Mouse (Mus musculus): Measurements from ENCODE around the gene 1700001L19Rik.
"Not testable (repeated sequence)": the region's sequence is repeated elsewhere in the genome, so short reads cannot be mapped to it uniquely, and the experiment has no call there.

Gene 1700001L19Rik

DNA sequence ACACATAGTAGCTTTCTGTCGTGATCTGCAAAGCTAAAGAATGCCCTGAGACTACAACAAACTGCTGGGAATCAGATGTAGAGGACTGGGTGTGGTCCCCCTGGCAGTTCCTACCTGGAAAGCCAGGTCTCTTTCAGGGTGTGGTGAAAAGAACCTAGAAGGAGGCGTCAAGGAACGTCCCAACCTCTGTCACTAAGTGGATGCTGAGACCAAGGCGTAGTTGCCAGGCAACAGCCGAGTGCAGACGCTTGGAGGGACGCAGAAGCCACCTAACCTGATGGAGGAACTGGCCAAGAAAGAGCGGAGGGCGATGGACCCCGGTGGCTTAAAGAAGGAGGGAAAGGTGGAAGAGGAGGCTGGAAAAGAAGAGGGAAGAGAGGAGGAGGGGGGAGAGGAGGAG is at the start of gene 1700001L19Rik:
Gene 1700001L19Rik, plus strand, starts transcription at position 223 of the 400 bp plus-strand sequence.
- DNase-seq, result no peak

DNA sequence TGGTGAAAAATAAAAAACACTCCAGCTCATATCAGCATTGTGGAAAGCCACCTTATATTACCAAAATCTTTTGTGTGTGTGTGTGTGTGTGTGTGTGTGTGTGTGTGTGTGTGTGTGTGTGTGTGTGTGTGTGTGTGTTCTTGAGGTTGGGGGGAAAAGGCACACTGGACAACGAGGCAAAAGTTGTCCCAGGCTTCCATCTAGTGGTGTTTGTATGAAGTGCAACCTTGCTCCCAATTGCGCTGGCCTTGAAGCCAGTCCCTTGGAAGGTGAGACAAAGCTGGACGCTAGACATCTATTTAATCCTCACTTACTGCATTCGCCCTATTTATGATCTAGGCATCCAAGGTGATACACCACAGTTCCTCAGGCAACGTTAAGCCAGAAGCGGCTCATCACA is 43.8 kb upstream of the 1700001L19Rik start:
- DNase-seq, result not testable (repeated sequence)

DNA sequence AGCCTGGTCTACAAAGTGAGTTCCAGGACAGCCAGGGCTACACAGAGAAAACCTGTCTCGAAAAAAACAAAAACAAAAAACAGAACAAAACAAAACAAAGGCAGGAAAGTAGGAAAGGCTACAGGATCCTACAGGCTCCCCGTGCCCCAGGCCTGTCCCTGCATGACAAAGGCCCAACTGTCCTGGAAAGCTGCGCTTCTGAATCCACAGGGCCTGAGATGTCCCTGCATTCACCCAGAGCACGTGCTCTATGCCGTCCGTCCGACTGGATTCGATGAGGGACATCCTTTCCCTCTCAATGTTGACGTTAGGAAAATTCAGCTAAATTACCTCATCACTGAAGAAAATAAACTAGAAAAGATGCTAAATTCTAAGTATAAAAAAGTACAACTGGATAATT is 29.1 kb upstream of the 1700001L19Rik start:
- no peak for DNase-seq

DNA sequence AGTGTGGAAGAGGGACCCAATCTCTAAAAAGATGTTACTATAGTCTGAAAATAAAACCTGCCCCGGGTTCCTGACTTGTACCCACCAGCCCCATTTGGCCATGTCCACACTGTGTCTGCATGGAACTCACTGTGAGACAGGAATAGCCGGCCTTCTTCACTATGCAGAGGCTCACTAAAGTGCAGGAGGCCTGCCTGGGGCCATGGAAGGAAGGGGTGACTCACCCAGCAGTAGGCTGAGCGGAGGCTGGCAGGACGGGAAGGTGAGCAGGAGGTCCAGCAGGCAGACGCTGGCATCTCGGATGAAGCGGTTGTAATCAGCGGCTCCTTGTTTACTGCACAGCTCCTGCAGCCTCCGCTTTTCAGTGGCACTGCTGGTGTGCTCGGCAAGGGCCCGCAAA is 28.7 kb upstream of the 1700001L19Rik start:
- DNase-seq, result no peak

DNA sequence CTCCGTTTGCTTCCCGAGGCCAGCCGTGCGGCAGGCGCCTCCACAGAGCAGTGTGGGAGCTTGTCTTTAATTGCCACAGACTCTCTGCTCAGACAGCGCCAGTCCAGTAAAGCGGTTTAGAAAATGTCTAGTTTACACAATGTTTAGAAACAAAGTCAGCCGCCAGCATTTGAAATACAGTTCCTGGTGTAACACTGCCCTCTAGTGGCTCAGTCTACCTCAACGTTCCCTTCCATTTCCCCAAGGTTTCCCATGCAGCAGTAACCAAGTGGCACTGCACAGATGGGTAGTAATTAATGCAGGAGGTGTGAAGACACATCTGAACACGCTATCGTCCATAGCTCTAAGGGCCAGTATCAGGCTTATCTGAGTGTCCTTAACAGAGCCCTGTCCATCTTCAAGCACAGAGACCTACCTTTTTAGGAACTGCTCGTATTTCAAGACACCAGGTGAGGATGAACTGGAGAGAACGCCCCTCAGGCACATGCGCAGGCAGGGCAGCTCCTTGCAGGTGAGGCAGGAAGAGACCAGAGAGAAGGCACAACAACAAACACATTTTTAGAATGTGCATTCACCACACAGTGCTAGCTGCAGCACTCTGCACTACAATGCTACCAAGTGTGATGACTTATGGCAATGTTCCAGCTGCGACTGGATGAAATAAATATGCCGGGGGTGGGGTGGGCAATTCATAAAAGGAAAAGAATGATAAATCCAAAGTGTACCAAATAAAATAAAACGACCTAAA is 27.5 kb upstream of the 1700001L19Rik start:
- peak; percentile 57 for DNase-seq

DNA sequence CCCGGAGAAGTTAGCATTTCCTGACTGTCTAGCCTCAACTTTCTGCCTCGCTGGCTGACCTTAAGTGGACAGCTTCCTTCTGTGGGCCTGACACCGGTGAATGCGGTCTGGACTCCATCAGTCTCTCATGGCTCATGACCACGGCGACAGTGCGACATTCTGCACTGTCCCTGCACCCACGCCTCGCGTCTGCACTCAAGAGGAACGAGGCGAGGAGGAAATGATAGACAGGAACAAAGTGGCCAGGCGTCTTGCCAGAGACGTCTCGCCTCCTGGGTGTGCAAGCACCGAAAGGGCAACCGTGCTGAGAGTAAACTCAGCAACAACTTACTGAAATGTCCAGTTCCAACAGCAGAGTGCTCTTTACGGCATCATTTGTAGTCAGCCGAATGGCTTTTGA is 25.0 kb upstream of the 1700001L19Rik start:
- no peak for DNase-seq

DNA sequence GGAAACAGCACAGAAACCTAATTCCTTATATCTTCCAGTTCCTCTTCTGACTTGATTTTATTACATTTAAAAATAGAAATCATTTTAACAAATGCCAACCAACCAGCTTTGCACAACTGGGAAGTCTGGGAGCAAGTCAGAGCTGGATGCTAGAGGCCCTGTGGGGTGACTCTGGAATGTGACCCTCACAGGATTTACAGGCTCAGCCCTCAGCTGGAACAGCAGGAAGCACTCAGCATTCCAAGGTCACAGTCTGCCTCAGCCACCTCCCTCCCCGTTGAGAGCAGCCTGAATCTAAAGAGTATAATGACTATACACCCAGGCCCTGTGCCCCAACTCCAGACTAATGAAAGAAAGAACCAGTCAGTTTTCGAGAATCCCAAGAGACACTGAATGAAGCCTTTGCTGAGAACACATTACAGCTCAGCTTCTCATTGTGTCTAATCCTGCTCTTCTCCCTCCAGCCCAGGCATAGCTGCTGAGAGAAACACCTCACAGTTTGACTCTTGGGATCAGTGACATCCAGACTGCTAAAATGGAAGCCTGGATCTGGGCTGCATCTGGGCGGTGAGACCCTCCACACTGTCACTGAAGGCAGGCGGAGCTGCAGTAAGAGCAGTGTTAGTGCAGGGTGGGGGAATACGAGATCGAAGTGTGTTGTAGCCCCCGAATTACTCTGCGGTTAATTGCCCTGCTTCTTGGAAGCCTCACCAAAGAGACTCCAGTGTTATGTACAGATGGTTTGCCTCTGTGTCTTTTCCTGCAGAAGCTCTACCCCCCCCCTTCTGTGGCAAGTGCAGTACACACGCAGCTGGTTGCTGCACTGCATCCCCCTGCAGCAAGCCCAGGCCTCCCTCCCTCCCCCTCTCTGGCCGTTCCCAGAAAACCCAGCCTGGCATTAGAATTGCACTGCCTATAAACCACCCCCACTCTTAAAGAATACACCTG is 24.0 kb upstream of the 1700001L19Rik start:
- DNase-seq, result peak; percentile 43

DNA sequence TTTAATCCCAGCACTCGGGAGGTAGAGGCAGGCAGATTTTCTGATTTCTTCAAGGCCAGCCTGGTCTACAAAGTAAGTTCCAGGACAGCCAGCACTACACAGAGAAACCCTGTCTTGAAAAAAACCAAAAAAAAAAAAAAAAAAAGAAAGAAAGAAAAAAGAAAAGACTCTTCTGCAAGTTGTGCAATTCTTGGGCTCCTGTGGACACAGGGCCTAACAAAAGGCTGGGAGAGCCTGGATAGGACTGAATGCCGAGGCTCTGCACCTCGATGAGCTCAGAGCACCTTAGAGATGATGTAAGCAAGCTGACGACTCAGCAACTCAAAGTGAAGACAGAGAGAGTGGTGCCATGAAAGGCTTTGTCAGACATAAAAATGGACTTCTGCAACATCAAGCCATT is 22.8 kb upstream of the 1700001L19Rik start:
- DNase-seq, result no peak

DNA sequence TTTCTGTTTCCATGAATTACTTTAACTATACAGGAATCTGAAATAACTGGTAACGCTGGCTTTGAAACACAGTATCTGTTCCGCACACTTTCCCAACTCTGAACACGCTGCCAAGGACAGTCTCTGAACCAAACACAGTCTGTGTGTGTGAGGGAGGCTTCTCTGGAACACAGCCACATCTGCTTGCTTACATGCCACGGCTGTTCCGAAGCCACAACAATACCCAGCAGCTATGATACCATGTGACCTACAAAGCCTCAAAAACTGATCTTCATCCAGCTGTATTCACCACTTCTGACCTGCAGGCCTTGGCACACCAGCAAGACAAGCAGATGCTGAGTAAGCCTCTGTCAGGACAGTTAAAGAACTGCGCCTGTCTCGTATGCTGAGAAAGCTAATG is 19.3 kb upstream of the 1700001L19Rik start:
- DNase-seq, result no peak

DNA sequence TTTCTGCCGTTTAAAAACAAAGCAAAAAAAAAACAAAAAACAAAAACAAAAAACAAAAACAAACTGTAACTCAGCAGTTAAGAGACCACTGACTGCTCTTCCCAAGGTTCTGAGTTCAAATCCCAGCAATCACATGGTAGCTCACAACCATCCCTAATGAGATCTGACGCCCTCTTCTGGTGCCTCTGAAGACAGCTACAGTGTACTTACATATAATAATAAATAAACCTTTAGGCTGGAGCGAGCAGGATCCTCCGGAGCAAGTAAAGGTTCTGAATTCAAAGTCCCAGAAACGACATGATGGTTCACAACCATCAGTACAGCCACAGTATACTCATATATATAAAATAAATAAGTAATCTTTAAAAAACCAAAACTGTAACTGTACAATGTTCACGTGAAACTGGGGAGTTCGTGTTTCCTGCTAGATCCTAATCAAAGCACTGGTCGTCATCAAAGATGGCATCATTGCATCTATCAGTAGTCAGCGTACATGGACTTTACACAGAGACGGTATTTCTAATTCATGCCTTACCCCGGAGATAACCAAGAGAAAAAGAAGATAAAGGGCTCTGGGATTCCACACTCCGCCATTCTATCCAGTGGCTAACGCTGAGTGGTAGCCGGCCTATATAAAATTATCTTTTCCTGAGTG is 16.0 kb upstream of the 1700001L19Rik start:
- DNase-seq, result no peak

DNA sequence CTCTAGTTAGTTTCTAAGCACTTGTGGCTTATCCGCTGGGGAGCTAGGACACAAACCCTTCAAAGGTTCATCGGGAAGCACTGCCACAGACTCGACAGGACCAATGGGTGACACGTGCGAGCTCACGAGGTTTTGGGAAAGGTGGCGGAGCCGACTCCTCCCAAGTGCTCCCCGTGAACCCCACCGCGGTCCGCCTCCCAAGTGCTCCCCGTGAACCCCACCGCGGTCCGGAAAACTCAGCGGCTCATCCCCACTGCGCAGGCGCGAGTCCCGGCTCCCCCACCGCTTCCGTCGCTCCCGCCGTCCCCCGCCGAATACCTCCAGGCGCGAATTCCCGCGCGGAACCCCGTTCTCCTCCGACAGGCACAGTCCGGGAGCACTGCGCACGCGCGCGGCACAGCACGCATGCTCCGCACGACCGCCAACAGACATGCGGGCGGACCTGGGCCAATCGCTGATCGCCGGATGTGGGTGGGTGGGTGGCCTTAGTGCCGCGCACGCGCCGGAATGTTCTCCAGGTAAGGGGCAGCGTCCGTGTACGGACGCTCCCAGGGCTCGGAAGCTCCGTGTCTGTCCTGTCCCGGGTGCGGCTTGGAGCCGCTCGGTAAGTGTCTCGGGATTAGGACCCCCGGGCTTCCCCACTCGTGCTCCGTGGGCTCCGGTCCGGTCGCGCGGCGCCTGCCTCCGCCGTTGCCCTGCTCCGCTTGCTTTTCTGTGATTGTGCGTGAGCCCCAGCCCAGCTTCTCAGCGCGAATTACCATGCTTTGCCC is 15.3 kb upstream of the 1700001L19Rik start, which contains the start of the genes Mtrr and Fastkd3:
Gene Mtrr, minus strand, starts transcription at position 403 of the 770 bp plus-strand sequence.
Gene Fastkd3, plus strand, starts transcription at position 488 of the 770 bp plus-strand sequence.
- DNase-seq, result peak; percentile 97

DNA sequence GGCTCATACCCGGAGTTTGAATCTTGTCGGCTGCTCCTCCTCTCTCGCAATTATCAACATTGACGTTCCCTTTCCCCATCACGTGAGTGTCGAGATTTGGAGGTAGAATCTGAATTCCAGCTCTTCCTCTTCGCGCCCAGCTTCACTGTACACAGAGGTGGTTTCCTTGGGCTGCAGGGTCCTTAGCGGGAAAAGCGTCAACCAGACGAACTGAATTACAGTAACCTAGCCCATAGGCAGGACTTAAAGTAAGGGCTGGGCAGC is 14.8 kb upstream of the 1700001L19Rik start:
- DNase-seq, result no peak

DNA sequence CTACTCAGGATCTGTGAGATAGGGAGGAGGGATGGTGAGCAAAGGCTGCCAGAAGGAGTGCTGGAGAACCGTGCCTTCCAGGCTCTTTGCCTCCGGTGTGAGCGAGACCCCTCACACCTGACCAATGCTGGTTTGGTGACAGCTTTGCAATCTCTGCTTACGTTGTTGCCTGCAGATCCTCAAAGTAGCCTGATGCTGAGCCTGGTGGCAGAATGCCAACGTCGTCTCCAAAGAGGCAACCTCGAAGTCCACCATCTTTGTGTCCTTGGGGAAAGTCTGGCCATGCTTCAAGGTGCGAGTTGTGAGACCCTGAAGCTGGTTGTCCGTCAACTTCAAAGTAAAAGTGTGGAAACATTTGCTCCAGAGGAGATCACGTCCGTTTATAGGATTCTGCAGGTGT is 13.3 kb upstream of the 1700001L19Rik start:
- DNase-seq, result no peak

DNA sequence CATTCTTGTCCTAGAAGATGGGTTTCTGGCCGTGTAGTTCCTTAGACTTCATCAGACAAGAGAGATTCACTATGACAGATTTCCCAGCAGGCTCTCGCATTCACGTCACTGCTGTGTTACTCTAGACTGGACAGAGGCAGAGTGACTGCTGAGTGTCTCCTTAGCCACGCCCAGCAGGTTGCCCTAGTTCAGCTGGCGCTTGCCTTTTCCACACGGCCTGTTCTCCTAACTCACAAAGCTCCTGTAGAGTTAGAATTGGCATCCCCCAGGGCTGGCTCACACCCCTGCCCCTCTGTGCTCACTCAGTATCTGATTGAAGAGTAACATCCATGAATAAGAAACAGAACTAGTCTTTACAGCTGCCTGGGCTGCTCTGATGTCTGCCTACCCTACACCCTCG is 11.8 kb upstream of the 1700001L19Rik start:
- DNase-seq, result no peak

DNA sequence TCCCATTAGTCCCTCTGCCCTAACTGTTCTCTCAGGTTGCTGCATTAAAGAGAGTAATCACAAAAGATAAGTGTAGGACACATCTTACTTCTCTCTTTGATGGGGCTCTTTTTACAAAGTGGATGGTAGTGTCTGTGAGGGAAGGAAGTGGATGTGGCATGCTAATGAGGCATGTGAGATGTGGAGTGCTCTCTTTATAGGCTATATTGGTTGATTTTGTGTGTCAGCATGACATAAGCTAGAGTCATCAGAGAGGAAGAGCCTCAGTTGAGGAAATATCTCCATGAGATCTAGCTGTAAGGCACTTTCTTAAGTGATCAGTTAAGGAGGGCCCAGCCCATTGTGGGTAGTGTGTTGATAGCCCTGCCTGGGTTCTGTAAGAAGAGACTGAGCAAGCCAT is 8.9 kb upstream of the 1700001L19Rik start:
- no peak for DNase-seq

DNA sequence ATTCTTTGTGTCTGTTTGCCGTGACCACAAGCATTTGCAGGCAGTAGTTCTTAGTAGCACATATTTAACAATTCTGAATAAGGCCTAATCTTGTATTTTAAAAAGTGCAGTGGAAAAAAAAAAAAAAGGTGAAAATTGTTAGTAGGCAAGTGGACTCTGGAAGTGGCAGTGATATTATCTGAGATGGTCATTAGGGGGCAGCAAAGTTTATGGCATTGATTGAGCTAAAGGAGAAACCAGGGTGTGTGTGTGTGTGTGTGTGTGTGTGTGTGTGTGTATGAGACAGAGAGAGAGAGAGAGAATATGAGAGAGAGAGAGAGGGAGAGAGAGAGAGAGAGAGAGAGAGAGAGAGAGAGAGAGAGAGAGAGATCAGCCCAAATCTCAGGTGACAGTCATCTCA is 3.4 kb upstream of the 1700001L19Rik start:
- DNase-seq, result no peak

DNA sequence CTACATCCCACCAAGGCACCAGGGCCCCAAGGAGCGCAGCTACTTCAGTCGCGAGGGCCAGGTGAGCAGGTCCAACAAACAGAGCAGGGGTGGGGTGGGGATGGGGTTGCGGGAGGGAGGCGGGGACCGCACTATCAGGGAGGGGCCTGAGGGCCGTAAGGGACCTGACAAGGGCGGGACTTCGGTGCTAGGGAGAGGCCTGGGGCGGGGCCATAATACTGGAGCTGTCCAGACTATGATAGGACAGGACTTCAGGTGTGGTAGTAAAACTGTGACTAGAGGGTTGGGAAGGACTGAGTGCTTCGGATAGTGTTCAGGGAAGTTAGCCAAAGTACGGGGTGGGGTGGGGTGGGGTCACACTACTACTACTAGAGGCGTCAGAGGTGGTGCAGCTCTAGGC is 446 bp downstream of the 1700001L19Rik start:
- no peak for DNase-seq

DNA sequence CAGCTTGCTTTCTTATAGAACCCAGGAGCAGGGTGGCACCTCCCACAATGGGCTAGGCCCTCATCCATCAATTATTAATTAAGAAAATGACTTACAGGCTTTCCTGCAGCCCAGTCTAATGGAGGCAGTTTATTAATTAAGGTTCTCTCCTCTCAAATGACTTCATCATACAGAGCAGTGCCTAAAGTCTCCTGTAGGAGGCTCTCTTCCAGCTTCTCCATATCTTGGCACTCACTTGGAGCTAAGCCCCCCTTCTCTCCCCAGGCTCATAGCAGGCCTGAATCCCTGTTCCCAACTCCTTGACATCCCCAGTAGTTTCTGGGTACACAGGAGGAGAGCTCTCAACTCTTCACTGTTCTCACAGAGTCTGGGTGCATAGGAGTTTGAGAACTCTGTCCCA is 1.7 kb downstream of the 1700001L19Rik start:
- no peak for DNase-seq

DNA sequence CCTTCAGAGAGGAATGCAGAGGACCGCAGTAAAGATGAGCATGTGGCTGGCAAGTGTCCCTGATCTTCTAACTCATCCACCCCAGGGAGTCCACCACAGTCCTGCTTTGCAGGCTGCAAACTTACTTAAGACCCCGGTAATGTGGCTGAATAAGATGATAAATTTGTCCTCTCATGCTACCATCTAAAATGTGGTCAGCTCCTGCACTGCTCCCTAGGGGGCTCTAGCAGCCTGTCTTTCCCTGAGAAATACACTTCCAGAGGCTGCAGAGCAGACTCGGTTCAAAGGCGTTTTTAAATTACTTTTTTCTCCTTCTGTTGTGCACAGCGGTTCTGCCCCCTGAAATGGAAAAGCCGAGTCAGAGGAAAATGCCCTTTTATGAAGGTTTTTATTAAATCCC is 4.0 kb downstream of the 1700001L19Rik start:
- DNase-seq, result no peak

DNA sequence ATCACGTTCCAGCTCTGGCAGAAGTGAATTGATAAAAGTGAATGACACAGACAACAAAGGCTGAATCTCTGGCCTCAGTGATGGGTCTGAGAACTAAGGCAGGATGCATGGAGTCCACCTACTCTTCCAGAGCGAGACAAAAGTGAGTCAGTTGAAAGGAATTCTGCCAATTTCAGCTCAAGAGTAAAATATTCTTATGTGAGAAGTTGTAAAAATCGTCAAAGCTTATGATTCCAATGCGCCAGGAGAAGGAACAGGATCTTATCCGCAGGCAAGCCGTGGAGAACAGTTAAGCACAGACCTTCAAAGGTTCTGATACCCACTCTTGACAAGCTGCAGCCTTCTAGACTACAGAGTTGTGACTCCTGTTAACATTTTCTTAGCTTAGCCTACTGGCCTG is 5.9 kb downstream of the 1700001L19Rik start:
- DNase-seq, result no peak

DNA sequence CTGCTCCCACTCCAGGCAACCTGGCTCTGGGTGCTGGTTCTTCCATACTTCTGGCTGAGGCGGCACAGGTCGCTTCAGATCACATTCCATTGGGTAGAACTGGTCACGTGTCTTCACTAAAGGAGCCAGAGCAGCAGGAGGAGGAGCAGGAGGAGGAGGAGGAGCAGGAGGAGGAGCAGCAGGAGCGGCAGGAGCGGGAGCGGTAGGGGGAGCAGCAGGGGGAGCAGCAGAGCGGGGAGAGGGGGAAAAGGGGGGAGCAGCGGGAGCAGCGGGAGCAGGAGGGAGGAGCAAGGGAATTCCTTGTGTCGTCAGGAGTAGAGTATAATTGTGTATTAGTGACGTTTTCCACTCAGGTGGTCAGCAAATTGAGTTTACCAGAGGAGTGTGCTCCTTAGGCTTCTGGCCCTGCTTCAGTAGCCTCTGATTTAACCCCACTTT is 8.5 kb downstream of the 1700001L19Rik start:
- peak; percentile 38 for DNase-seq

DNA sequence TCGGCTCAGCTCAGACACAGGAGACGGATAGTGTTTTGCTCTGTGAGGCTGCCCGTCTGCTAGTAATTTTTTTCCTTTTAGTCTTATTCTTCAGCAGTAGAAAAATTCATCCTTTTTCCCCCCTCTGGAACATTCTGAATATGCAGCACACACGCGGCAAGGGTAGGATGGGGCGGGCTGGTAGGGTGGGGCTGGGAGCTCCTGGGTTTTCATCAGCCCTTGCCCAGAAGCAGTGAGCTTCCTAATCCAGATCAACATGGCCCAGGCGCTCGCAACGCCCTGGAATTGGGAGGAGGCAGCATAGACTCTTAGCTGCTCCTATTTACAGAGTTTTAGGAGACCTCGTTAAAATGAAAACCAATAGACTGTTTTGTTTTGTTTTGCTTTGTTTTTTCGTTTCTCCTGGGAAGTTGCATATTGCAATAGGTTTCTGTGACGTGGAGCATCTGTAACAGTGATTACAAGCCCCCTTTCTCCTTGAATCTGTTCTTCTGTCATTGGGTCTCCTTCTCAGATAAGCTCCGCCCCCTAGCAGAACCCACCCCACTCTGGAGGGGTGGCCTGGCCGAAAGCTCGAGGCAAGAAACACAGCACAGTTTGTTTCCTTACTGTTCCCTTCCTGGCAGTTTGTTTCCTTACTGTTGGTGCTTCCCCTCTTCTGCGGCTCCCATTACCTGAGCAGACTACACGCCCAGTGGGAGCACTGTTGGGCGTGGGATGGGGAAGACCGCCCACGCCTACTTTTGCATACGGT is 10.6 kb downstream of the 1700001L19Rik start:
- DNase-seq, result no peak
